Mouse (Mus musculus) left cerebral cortex, adult 11 months (tissue): ENCODE data around the gene Nck2.
A peak's percentile ranks its signal among the peaks of the same experiment; 100 is the strongest.
"Not testable (repeated sequence)": the region's sequence is repeated elsewhere in the genome, so short reads cannot be mapped to it uniquely, and the experiment has no call there.

Experiments used
- DNase-seq: peaks from one replicate; pipeline ENCODE4 v3.0.0; 2022; ENCODE audit warnings: low spot score

Nck2 gene

GRCm38 (mm10) chr1:43501920-43502791 lies 57.8 kb downstream of the Nck2 start:
- peak; percentile 46 for DNase-seq

- no peak for DNase-seq
These were observed 58.4 kb downstream of the Nck2 start for GRCm38 (mm10) chr1:43502792-43503146.

DNA sequence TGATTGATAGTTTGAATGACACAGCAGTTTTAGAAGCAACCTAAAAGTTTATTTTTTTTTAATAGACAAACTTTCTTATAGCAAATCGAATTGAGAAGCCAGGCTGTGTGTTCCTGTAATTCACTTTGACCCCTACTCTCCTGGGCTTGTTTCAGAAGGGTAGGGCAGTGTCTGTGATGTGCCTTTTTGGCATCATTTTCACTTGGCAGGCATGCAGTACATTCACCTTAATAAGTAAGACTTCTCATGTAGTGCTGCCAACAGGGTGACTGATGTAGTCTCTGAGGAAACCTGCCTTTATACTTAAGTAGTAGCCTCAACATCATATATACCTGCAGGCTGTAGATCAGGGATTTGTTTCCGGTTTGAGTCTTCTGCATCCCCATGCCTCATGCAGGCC lies 58.9 kb downstream of the Nck2 start:
- DNase-seq, result no peak

- DNase-seq, result no peak
These were observed 59.3 kb downstream of the Nck2 start for GRCm38 (mm10) chr1:43503676-43504075.

- no peak for DNase-seq
These were observed 59.9 kb downstream of the Nck2 start for GRCm38 (mm10) chr1:43504235-43504634.

DNA sequence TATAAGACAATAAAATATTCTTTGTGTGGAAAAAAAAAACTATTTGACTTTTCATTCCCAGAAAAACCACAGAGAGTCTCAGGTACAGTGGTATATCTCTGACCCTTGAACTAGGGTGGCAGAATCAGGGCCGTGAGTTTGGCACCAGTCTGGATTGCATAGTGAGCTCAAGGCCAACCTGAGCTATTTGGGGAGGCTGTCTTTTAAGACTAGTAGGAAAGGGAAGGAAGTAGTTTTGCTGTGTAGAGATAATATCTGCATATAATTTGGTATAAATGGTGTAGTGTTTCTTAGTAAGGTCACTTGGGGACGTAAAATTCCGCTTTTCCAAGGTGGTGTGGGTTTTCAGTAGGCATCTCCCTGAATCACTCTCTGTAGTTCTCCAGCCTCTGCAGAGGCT lies 62.3 kb downstream of the Nck2 start:
- no peak for DNase-seq

DNA sequence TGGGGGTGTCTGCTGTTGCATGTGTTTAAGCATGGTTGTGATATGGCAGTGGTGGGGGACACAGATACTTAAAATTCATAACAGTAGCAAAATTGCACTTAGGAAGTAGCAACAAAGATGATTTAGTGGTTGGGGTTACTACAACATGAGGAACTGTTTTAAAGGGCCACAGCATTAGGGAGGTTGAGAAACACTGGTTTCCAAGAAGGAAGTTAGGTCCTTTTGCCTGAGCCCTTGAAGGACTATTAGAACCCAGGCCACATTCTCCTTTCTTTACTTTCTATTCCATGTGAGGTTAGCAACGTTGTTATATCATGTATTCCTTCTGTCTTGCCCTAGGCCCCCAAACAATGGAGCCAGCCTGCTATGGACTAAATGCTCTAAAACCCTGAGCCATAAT lies 63.4 kb downstream of the Nck2 start:
- no peak for DNase-seq

DNA sequence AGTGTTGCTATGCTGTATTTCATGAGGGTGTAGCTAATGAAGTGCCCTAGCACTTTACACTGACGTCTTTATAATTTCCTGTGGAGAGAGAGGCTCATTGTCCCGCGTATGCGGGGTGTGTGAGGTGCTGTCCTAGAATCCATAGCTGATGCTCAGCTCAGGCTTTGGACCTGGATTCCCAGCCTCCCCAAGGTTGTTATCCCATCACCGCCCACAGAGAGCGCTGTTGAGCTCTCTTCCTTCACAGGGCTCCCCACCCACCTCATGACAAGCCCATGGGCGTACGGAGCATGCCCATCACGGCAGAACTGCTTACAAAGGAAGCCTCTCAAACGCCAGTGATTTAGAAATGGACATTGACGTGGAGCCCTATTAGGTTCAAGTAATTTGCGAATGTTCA lies 66.9 kb downstream of the Nck2 start:
- no peak for DNase-seq

- DNase-seq, result no peak
These were observed 67.3 kb downstream of the Nck2 start for GRCm38 (mm10) chr1:43511667-43512066.

DNA sequence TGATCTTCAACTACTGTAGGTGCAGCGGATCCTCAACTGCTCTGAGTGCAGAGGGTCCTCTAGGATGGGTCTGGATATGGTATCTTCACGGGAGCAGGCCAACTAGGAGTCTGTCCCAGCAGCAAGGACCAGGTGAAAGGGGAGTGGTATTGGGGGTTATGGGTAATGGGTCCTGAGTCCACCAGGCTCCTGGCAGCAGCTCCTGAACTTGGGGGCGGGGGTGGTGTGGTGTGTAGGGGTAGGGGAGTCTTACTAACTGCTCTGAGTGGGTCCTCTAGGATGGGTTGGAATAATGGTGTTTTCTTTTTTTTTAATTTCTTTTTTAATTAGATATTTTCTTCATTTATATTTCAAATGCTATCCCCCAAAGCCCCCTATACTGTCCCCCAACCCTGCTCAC lies 73.0 kb downstream of the Nck2 start:
- DNase-seq, result no peak

- DNase-seq, result no peak
These were observed 76.0 kb downstream of the Nck2 start for GRCm38 (mm10) chr1:43520216-43520988.

GRCm38 (mm10) chr1:43520989-43521371 lies 76.6 kb downstream of the Nck2 start:
- DNase-seq, result no peak

DNA sequence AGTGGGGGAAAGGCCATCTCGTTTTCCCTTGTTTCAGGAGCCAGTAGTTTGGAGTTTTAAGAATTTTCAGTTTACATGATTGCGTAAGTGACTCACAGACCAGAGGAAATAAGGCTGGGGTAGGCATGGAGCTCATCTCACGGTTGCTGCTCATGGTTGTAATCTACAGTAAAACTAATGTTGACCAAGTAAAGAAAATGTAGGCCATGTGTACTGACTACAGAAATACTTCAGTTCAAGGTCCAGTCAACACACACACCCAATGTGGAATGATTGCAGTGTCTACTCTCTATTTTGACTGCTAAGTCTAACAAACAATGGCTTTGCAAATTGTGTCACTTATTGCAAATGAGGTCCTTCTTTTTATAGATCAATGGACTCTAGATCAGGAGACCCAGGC lies 77.1 kb downstream of the Nck2 start:
- DNase-seq, result no peak

DNA sequence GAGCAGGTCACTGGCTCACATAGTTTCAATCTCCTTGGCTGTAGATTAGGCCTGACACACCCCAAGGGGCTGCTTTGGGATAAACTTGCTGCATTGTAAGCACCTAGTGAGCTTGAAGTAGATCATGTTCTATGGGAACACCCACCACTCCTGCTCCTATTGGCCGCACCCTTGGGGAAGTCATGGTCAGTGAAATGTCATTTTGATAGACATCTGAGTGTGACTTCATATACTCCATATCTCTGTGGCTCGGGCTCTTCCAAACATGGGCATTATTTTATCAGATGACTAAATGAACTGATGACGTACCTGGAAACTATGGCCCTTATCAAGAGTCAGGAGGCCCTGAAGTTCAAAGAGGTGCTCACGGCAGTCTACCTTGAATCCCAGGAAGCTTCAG lies 77.6 kb downstream of the Nck2 start:
- no peak for DNase-seq

- DNase-seq, result no peak
These were observed 78.6 kb downstream of the Nck2 start for GRCm38 (mm10) chr1:43522976-43523375.

DNA sequence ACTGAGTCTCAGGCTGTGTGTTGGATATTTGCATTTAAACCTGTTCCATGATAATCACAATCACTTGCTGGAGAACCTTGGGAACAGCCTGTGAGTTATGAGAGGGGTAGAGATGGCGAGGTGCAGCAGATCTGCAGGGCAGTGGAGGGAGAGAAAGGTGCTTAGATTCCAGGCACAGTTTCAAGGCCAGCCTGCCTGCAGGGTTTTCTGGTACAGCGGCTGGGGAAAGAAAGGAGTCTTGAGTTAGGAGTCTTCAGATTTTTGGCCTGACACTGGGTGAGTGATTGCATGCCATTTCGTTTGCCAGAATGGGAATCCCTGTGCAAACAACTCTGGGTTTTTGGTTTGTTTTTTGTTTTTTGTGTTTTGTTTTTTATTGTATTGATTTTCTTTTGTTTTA lies 80.0 kb downstream of the Nck2 start:
- DNase-seq, result no peak

DNA sequence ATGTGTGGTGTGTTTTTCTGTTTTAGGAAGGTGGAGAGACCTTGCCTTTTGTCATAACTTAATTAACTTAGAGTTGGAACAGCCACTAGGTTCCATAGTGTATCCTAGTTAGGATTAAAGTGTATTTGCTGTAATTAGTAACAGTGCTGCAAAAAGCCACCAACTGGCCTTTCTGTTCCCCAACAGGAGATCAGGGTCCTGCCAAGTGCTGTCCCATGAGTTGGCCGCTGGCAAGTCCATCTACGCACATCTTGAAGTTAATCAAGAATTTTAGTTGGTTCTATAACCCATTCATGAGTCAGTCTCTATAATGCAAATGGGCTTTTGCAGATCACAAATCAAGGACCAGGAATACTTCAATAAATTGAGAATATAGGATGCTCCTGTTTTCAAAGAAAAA lies 83.9 kb downstream of the Nck2 start:
- no peak for DNase-seq

- no peak for DNase-seq
These were observed 84.7 kb downstream of the Nck2 start for GRCm38 (mm10) chr1:43529086-43529485.

DNA sequence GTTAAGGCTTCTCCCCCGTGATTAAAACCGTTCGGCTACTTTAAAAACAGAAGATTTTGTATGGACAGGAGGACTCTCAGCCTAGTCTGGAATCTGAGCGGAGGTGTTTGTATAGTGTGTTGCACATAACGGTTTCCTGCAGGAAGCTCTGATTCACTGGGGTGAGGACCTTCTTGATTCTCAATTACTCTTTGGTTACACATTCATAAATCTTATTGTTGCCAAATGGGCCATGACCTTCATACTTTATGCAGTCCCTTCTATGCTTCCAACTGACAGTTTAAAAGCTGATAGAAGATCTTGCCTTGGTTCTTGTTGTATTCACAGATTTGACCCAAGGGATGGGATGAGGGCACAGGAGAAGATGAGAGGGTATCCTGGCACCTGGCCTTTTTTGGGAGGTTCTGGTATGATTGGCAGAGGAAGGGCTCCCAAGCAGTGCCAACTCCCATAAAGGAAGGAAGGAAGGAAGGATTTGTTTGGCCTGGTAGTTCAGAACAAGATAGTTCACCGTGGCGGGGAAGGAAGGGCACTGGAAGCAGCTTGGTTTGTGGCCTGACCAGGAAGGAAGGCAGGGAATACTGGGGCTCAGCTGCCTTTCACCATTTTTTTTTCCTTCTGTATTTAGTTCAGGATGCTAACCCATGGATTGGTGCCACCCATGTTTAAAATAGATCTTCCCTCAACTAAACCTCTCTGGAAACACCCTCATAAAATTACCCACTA lies 86.1 kb downstream of the Nck2 start:
- no peak for DNase-seq

DNA sequence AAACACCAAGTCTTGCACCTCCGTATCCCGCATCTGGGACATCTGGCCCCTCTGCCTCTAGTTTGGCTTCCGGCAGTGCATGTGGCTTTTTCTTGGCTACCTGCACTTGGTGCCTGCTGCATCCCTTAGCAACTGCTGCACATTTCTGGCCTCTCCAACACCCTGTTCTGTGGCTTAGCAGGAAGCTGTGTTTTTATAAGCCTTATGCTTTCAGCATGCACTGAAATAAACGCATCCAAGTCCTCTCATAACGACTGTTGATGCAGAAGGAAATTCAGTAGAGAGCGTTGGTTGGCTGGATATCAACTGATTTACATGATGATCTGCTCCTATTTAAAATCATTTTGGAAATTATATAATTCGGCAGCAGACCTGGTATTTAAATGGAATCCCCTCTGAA lies 86.9 kb downstream of the Nck2 start:
- DNase-seq, result peak; percentile 15

- DNase-seq, result no peak
These were observed 87.9 kb downstream of the Nck2 start for GRCm38 (mm10) chr1:43532279-43532678.

DNA sequence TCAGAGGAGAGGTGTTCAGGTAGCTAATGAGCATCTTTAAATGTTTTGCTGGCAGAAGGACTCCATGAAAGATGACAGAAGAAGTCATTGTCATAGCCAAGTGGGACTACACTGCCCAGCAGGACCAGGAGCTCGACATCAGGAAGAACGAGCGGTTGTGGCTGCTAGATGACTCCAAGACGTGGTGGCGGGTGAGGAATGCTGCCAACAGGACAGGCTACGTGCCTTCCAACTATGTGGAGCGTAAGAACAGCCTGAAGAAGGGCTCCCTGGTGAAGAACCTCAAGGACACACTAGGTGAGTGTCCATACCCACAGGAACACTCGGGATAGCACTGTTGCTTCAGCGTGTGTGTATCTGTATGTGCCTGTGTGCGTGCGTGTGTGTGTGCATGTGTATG lies 89.1 kb downstream of the Nck2 start:
- DNase-seq, result not testable (repeated sequence)
